Mouse (Mus musculus): ENCODE results near the gene Myoz1.

DNA sequence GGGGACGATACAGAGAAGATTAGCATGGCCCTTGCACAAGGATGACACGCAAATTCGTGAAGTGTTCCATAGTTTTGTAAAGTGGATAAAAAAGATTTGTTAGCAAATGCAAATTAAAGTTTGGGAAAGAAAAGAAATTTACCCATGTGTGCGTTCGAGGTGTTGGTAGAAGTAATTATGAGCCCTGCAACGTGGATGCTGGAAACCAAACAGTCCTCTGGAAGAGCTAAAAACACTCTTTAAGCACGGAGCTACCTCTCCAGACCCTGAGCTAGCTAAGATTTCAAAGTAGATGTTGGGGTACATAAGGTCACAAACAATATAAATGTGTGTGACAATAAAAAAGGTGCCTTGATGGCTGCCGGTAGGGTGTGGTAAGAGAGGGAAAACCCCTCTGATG lies 45.2 kb upstream of the Myoz1 start:
- TF ChIP-seq CTCF (IDR thresholded peaks at IDR 0.05; ENCODE audit: borderline replicate concordance, insufficient read depth, low read length) (no peak), POLR2A (IDR thresholded peaks at IDR 0.05; ENCODE audit: low read depth, low read length) (no peak)
